Mouse (Mus musculus) thymus, adult 2 months (tissue): Measurements from ENCODE around the gene Pmepa1. TPM values are rescaled to one million over a fixed set of nuclear protein-coding genes. Genes with fewer than 3 reads are reported as not detected.

Source experiments
- DNase-seq: peaks from one replicate; pipeline ENCODE4 v3.0.0; 2021
- H3K27ac ChIP-seq: fragments of 200-500 bp; 2 replicates; pipeline ENCODE4 v1.5.1; 2012; ENCODE audit warnings: low read length, control low read depth; ENCODE audit not compliant: control insufficient read depth, insufficient read depth
- H3K27me3 ChIP-seq: fragments of 200-500 bp; 2 replicates; pipeline ENCODE4 v1.6.1; 2012; ENCODE audit warnings: mild to moderate bottlenecking, low read length, moderate library complexity, mixed read lengths; ENCODE audit not compliant: control insufficient read depth, insufficient read depth
- H3K36me3 ChIP-seq: fragments of 200-500 bp; 2 replicates; pipeline ENCODE4 v1.6.1; 2012; ENCODE audit warnings: mild to moderate bottlenecking, low read length, moderate library complexity; ENCODE audit not compliant: control insufficient read depth, insufficient read depth
- H3K4me1 ChIP-seq: fragments of 200-500 bp; replicated peaks from 2 replicates; pipeline ENCODE4 v1.6.1; 2012; ENCODE audit warnings: low read length; ENCODE audit not compliant: control insufficient read depth, insufficient read depth
- H3K4me3 ChIP-seq: fragments of 200-500 bp; 2 replicates; pipeline ENCODE4 v1.5.1; 2012; ENCODE audit warnings: mild to moderate bottlenecking, low read length, control low read depth, moderate library complexity; ENCODE audit not compliant: control insufficient read depth, insufficient read depth
- CTCF ChIP-seq: fragments of 200-500 bp; IDR thresholded peaks from 2 replicates; pipeline ENCODE4 v1.5.1; 2012; ENCODE audit warnings: mild to moderate bottlenecking, control low read depth, low read length, moderate library complexity, borderline replicate concordance; ENCODE audit not compliant: control insufficient read depth, poor library complexity, insufficient read depth; ENCODE audit errors: extremely low read depth
- POLR2A ChIP-seq: fragments of 200-500 bp; IDR thresholded peaks from 2 replicates; pipeline ENCODE4 v1.6.1; 2012; ENCODE audit warnings: mild to moderate bottlenecking, low read length, control low read depth, moderate library complexity; ENCODE audit not compliant: control insufficient read depth, poor library complexity, insufficient read depth; ENCODE audit errors: extremely low read depth
- WGBS: fragments of 180-500 bp; shearing (Covaris S2); methylation state at CpG from one replicate; pipeline ENCODE4 v1.1.7; 2018; 5-methylcytosine and 5-hydroxymethylcytosine counted together
- polyA plus RNA-seq: library from polyadenylated mRNA; depleted of rRNA; stranded (reverse); fragments of >200 nt; gene quantifications from 2 replicates; pipeline ENCODE4 v1.2.3, GENCODE M21; 2012

The Pmepa1 gene
- polyA plus RNA-seq, 1 experiment: 68.7 TPM

- WGBS: 96% methylated on average over 10 of the region's 10 CpGs
- Histone ChIP-seq H3K27me3 (no peaks in the 10 kb centered on the region), H3K36me3 (no peaks in the 10 kb centered on the region), H3K4me1 (peaks cover 4% of the 10 kb centered on the region), H3K27ac (no peak overlapping the region), H3K4me3 (no peak overlapping the region)
- TF ChIP-seq POLR2A (no peak), CTCF (no peak)
- peak; percentile 0 for DNase-seq
Observed at GRCm38 (mm10) chr2:173183311-173183710, 93.0 kb downstream of the Pmepa1 start.

GRCm38 (mm10) chr2:173182796-173183195 is 93.5 kb downstream of the Pmepa1 start:
- no peak for DNase-seq
- no peaks in the 10 kb centered on the region for H3K36me3 ChIP-seq
- no peaks in the 10 kb centered on the region for H3K27me3 ChIP-seq
- H3K4me3 ChIP-seq: no peak overlapping the region
- TF ChIP-seq POLR2A (no peak), CTCF (no peak)
- 97% methylated on average over 7 of the region's 7 CpGs for WGBS
- no peak overlapping the region for H3K27ac ChIP-seq
- H3K4me1 ChIP-seq: peaks cover 4% of the 10 kb centered on the region

GRCm38 (mm10) chr2:173181901-173182300 is 94.4 kb downstream of the Pmepa1 start:
- peak; percentile 0 for DNase-seq
- Histone ChIP-seq H3K27ac (no peak overlapping the region), H3K36me3 (no peaks in the 10 kb centered on the region), H3K27me3 (no peaks in the 10 kb centered on the region), H3K4me1 (peaks cover 13% of the 10 kb centered on the region), H3K4me3 (no peak overlapping the region)
- TF ChIP-seq POLR2A: no peak
- TF ChIP-seq CTCF: no peak
- 96% methylated on average over 7 of the region's 7 CpGs for WGBS

- TF ChIP-seq CTCF (no peak), POLR2A (no peak)
Observed at GRCm38 (mm10) chr2:173181486-173181885, 94.8 kb downstream of the Pmepa1 start.

GRCm38 (mm10) chr2:173180721-173181388 is 95.5 kb downstream of the Pmepa1 start:
- DNase-seq: peak; percentile 1
- H3K27ac ChIP-seq: no peak overlapping the region
- no peaks in the 10 kb centered on the region for H3K36me3 ChIP-seq
- H3K27me3 ChIP-seq: no peaks in the 10 kb centered on the region
- H3K4me3 ChIP-seq: no peak overlapping the region
- no peak for TF ChIP-seq POLR2A
- 83% methylated on average over 11 of the region's 11 CpGs for WGBS
- H3K4me1 ChIP-seq: peaks cover 11% of the 10 kb centered on the region

More at GRCm38 (mm10) chr2:173181486-173181885, 94.8 kb downstream of the Pmepa1 start:
- Histone ChIP-seq H3K4me3 (no peak overlapping the region), H3K27ac (no peak overlapping the region), H3K27me3 (no peaks in the 10 kb centered on the region), H3K36me3 (no peaks in the 10 kb centered on the region), H3K4me1 (peaks cover 12% of the 10 kb centered on the region)
- no peak for DNase-seq
- WGBS: 80% methylated on average over 5 of the region's 5 CpGs

GRCm38 (mm10) chr2:173180026-173180425 is 96.3 kb downstream of the Pmepa1 start:
- 97% methylated on average over 4 of the region's 4 CpGs for WGBS
- Histone ChIP-seq H3K36me3 (no peaks in the 10 kb centered on the region), H3K4me1 (peaks cover 11% of the 10 kb centered on the region), H3K4me3 (no peak overlapping the region), H3K27ac (no peak overlapping the region), H3K27me3 (no peaks in the 10 kb centered on the region)
- no peak for TF ChIP-seq CTCF
- no peak for TF ChIP-seq POLR2A
- DNase-seq: peak; percentile 0

- no peak overlapping the region for H3K27ac ChIP-seq
- 94% methylated on average over 7 of the region's 7 CpGs for WGBS
- TF ChIP-seq CTCF (no peak), POLR2A (no peak)
- H3K36me3 ChIP-seq: no peaks in the 10 kb centered on the region
- no peaks in the 10 kb centered on the region for H3K27me3 ChIP-seq
- DNase-seq: peak; percentile 0
- peaks cover 19% of the 10 kb centered on the region for H3K4me1 ChIP-seq
- no peak overlapping the region for H3K4me3 ChIP-seq
Observed at GRCm38 (mm10) chr2:173179046-173179445, 97.3 kb downstream of the Pmepa1 start.
